32 mouse cellular contexts compared by ENCODE assay signal in the genomic region with DNA sequence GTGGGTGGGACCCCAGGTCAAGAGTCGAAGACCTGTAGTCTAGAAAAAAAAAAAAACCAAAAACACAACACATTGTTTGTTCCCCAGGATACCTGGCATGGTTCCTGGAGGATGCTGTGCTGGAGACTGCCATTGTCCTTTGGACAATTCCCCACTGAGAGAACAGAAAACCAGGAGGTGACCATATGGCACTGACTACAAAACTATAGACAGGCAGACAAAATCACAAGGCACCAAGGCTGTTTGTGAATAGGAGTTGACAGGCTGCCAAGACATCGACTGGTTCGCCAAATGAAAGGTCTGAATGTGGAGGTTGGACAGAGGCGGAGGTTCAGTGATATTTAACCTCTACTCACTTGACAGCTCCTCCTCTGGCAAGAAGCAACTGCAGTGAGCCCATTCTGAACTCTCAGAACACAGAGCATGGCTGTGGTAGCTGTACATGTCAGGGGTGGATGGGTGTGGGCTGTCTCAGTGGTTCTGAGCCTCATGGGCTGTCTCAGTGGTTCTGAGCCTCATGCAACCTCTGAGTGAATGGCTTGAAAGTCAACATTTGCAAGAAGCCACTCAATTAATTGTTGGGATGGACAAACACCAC.
A peak's percentile ranks its signal among the peaks of the same experiment; 100 is the strongest.
DNase-seq lines count a peak whose midpoint lies in the region; ATAC-seq and TF ChIP-seq lines count a peak whose summit lies in the region.
"Had no signal": no experiment of that assay in that cellular context is flagged by ENCODE, and none has a peak within 500 bp of the region (broad histone marks: within the 10 kb centered on the region; RNA-seq: fewer than 3 reads in every experiment).

No protein-coding gene starts in this region.

- no peak for ATAC-seq in midbrain, postnatal 0 days (ENCODE audit: low FRiP score)
- ATAC-seq in midbrain, embryonic 16.5 days: no peak
- ATAC-seq: forebrain, postnatal 0 days had no signal

- H3K9me3 ChIP-seq in midbrain, postnatal 0 days (ENCODE audit: low read length): 0 out of 2 replicates have a peak, but pooled peaks cover 5% of the 10 kb centered on the region
- peaks cover 2% of the 10 kb centered on the region; the same call in 1 of the 2 replicates for H3K9me3 ChIP-seq in midbrain, embryonic 16.5 days (replicated peaks; ENCODE audit: control insufficient read depth, low read length, poor library complexity, severe bottlenecking)
- H3K9me3 ChIP-seq: embryonic facial prominence, embryonic 12.5 days; G1E; heart, embryonic 10.5 days; heart, embryonic 15.5 days; kidney, embryonic 15.5 days; limb, embryonic 10.5 days; limb, embryonic 15.5 days; liver, embryonic 13.5 days had no signal

- no peaks in the 10 kb centered on the region for H3K79me2 ChIP-seq in heart, adult 2 months (replicated peaks; ENCODE audit: control insufficient read depth, insufficient read depth, low read length)

- no peaks in the 10 kb centered on the region for H3K27me3 ChIP-seq in heart, adult 2 months (ENCODE audit: control insufficient read depth, insufficient read depth, low read length)
- no peaks in the 10 kb centered on the region for H3K27me3 ChIP-seq in midbrain, postnatal 0 days (ENCODE audit: insufficient read depth, low read length)
- H3K27me3 ChIP-seq in midbrain, embryonic 16.5 days (ENCODE audit: control insufficient read depth, insufficient read depth, low read depth, low read length): no peaks in the 10 kb centered on the region
- H3K27me3 ChIP-seq: embryonic facial prominence, embryonic 12.5 days; heart, embryonic 15.5 days; kidney, embryonic 15.5 days; limb, embryonic 15.5 days; liver, embryonic 13.5 days; neural tube, embryonic 12.5 days had no signal

- intact Hi-C loops in heart, adult 2 months (cut with DNase I): no loop called here

- H3K4me3 ChIP-seq in heart, adult 2 months: no peak overlapping the region
- no peak overlapping the region for H3K4me3 ChIP-seq in midbrain, postnatal 0 days (ENCODE audit: low read depth, low read length)
- no peak overlapping the region for H3K4me3 ChIP-seq in midbrain, embryonic 16.5 days (ENCODE audit: low read depth, low read length)
- H3K4me3 ChIP-seq: embryonic facial prominence, embryonic 12.5 days; forebrain, embryonic 10.5 days; heart, embryonic 10.5 days; heart, embryonic 15.5 days; kidney, embryonic 15.5 days; limb, embryonic 10.5 days; limb, embryonic 15.5 days; liver, embryonic 13.5 days; neural tube, embryonic 12.5 days had no signal

- 66% methylated on average over 4 of the region's 4 CpGs for WGBS in heart, adult 2 months
- 76% methylated on average over 4 of the region's 4 CpGs for WGBS in midbrain, postnatal 0 days
- 78% methylated on average over 4 of the region's 4 CpGs for WGBS in midbrain, embryonic 16.5 days

- no peak overlapping the region for H3K4me2 ChIP-seq in midbrain, postnatal 0 days (ENCODE audit: low read depth, low read length, poor library complexity, severe bottlenecking)
- no peak overlapping the region for H3K4me2 ChIP-seq in midbrain, embryonic 16.5 days (ENCODE audit: low read length)
- H3K4me2 ChIP-seq: embryonic facial prominence, embryonic 12.5 days; heart, embryonic 15.5 days; hindbrain, embryonic 14.5 days; kidney, embryonic 15.5 days; limb, embryonic 15.5 days; liver, embryonic 13.5 days; neural tube, embryonic 12.5 days had no signal

- no peaks in the 10 kb centered on the region for H3K36me3 ChIP-seq in heart, adult 2 months (ENCODE audit: control insufficient read depth, insufficient read depth, low read length)
- H3K36me3 ChIP-seq in midbrain, postnatal 0 days (ENCODE audit: insufficient read depth, low read length): no peaks in the 10 kb centered on the region
- no peaks in the 10 kb centered on the region for H3K36me3 ChIP-seq in midbrain, embryonic 16.5 days (ENCODE audit: control insufficient read depth, insufficient read depth, low read length)
- H3K36me3 ChIP-seq: embryonic facial prominence, embryonic 12.5 days; forebrain, embryonic 10.5 days; G1E; heart, embryonic 10.5 days; heart, embryonic 15.5 days; kidney, embryonic 15.5 days; limb, embryonic 10.5 days; limb, embryonic 15.5 days; liver, embryonic 13.5 days; neural tube, embryonic 12.5 days had no signal

- no peak overlapping the region for H3K9ac ChIP-seq in heart, adult 2 months (ENCODE audit: low read depth, low read length)
- no peak overlapping the region for H3K9ac ChIP-seq in midbrain, postnatal 0 days (replicated peaks; ENCODE audit: low read length, poor library complexity, severe bottlenecking)
- H3K9ac ChIP-seq in midbrain, embryonic 16.5 days (ENCODE audit: low read depth, low read length): no peak overlapping the region
- H3K9ac ChIP-seq: embryonic facial prominence, embryonic 12.5 days; forebrain, postnatal 0 days; heart, embryonic 15.5 days; hindbrain, embryonic 14.5 days; kidney, embryonic 15.5 days; limb, embryonic 15.5 days; liver, embryonic 13.5 days; neural tube, embryonic 12.5 days had no signal

- no peak for TF ChIP-seq CTCF in heart, adult 2 months (IDR thresholded peaks at IDR 0.05)
- TF ChIP-seq CTCF in midbrain, postnatal 0 days (IDR thresholded peaks at IDR 0.05): no peak

- DNase-seq in heart, adult 11 months: peak; percentile 68
- no peak for DNase-seq in heart, adult 2 months
- peak; percentile 21 for DNase-seq in midbrain, postnatal 0 days (ENCODE audit: low spot score)
- peak; percentile 78 for DNase-seq in cerebellum, adult 9-10 months
- peak; percentile 62 to 67 for DNase-seq in cerebellum, postnatal 36 days
- no peak for DNase-seq in neural tube, embryonic 10.5 days (ENCODE audit: extremely low spot score, low spot score)
- no peak for DNase-seq in adrenal gland, adult 2 months
- DNase-seq: adrenal gland, postnatal 14 days; embryo, embryonic 11 days; forebrain, postnatal 0 days; gastrocnemius, postnatal 10 days; kidney, adult 18-20 months; kidney, postnatal 25 days; liver, embryonic 13.5 days; lung, adult 18-20 months; lung, postnatal 10 days; midbrain, embryonic 14.5 days; right cerebral cortex, postnatal 4 days; thymus, adult 18-20 months; thymus, postnatal 25 days had no signal

- no peak for TF ChIP-seq POLR2A in heart, adult 2 months (IDR thresholded peaks at IDR 0.05; ENCODE audit: insufficient read depth, low read depth, low read length)

- no peak for TF ChIP-seq EP300 in heart, adult 2 months (IDR thresholded peaks at IDR 0.05; ENCODE audit: insufficient read depth, low read depth, low read length)

- H3K27ac ChIP-seq in heart, adult 2 months: no peak overlapping the region
- H3K27ac ChIP-seq in midbrain, postnatal 0 days (ENCODE audit: low read depth, low read length): no peak overlapping the region
- H3K27ac ChIP-seq in midbrain, embryonic 16.5 days (ENCODE audit: low read length): no peak overlapping the region
- H3K27ac ChIP-seq: embryonic facial prominence, embryonic 12.5 days; forebrain, embryonic 10.5 days; heart, embryonic 10.5 days; heart, embryonic 15.5 days; hindbrain, embryonic 14.5 days; kidney, embryonic 15.5 days; limb, embryonic 10.5 days; limb, embryonic 15.5 days; liver, embryonic 13.5 days; neural tube, embryonic 12.5 days; stomach, postnatal 0 days had no signal

- H3K4me1 ChIP-seq in heart, adult 2 months (ENCODE audit: control insufficient read depth, insufficient read depth, low read length): no peaks in the 10 kb centered on the region
- H3K4me1 ChIP-seq in midbrain, postnatal 0 days (ENCODE audit: insufficient read depth, low read length): no peaks in the 10 kb centered on the region
- H3K4me1 ChIP-seq in midbrain, embryonic 16.5 days (ENCODE audit: control insufficient read depth, insufficient read depth, low read length): no peaks in the 10 kb centered on the region
- H3K4me1 ChIP-seq: embryonic facial prominence, embryonic 12.5 days; forebrain, embryonic 10.5 days; heart, embryonic 10.5 days; heart, embryonic 15.5 days; kidney, embryonic 15.5 days; limb, embryonic 10.5 days; limb, embryonic 15.5 days; liver, embryonic 13.5 days; neural tube, embryonic 12.5 days had no signal

Comparison
In these comparisons a context has a peak if more than half of its experiments do, and no peak if none do; other contexts are left out.
1. DNase-seq: peak in heart, adult 11 months (single experiment), midbrain, postnatal 0 days (single experiment), cerebellum, adult 9-10 months (single experiment) and cerebellum, postnatal 36 days (2 of 2); none in heart, adult 2 months (0 of 2), neural tube, embryonic 10.5 days (single experiment) and adrenal gland, adult 2 months (single experiment).